Mouse (Mus musculus) urinary bladder, postnatal 36 days (tissue): Measurements from ENCODE around the gene Glul.
A peak's percentile ranks its signal among the peaks of the same experiment; 100 is the strongest.
"Not testable (repeated sequence)": the region's sequence is repeated elsewhere in the genome, so short reads cannot be mapped to it uniquely, and the experiment has no call there.

Source experiments
- DNase-seq, 2 experiments: peaks; one replicate each; pipeline ENCODE4 v3.0.0; 2022; ENCODE audit warnings: low spot score in 2 of 2, mixed read lengths in 1 of 2

Gene Glul

DNA sequence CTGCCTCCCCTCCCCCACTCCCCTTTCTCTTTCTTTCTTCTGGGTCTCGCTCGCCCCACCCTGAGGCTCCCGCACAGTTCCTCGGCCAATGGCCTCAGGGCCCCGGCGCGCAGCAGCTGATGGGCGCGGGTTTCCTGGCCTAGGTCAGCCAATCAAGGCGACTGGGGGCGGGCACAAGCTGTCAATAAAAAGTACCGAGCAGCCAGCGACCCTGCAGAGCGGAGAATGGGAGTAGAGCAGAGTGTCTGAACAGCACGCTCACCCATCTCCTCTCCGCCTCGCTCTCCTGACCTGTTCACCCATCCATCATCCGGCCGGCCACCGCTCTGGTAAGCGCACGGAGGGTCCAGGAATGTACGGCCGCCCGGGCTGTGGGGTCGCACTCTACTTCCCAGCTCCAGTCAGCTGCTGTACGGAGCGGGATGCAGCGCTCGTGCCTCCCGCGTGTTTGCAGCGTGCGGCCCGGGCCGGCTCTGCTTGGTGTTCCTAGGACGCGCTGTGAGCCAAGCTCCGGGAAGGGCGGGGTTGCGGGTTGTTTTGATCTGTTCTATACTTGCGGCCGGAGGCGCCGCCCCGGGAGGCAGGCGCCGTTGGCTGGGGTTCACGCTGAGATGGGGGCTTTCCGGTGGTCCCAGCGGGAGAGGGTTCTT is at the start of gene Glul, which contains the start of gene Teddm2:
Glul (plus strand) TSS at position 214 of the 650 bp plus-strand sequence.
Teddm2 (minus strand) TSS at position 498 of the 650 bp plus-strand sequence.
- peak; percentile 94 to 97 for DNase-seq

DNA sequence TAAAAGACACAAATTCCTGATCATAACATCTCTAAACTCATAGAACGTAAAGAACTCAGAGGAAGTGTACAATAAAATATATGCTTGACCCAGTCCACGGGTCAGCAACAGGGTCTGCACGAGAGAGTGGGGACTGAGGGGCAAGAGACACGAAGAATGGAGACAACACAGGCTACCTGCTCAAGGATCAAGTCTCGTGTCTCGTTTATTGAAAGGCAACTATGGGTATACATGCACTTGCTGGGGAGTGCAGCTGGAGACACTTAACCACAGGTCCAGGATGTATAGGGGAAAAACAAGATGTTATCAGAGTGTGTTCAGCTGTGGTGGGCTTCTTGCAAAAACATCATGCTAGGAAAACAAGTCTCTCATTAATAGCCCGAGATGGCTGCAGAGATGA is 47.0 kb upstream of the Glul start:
- not testable (repeated sequence) for DNase-seq

DNA sequence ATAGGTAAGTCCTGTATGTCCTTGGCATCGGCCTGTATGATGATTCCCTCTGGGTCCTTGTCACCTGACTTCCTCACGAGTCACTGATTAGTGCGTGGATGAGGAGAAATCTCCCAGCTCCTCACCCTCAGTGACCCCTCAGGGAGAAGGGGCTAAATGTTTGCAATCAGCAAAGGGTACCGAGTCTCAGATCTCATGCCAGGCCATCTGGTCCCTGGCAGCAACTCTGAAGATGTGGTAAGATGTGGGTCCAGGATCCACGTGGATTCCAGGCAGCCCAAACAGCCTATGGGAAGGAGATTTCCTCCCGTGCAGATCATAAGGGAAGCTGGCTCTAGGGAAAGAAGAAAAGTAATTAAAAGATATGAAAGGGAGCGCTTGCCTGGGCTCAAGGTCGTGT is 43.8 kb upstream of the Glul start:
- no peak for DNase-seq

DNA sequence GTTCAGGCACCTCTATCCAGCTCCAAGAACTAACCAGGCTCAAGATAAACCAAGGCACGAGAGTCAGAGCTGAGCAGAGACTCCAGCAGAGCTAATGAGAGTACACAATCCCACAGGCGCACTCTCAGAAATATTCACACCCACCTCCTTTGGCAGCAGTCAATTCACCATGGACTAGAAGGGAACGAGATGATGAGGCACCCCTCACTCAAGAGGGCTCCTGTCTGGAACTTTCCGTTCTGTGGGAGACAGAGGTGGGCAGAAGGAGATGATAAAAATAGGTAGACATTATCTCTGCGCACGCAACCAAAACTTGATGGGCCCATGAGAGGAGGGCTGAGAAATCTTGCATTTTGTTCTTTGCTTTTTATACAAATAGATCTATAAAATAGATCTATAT is 25.7 kb upstream of the Glul start, which contains the start of gene Teddm1b:
Teddm1b (plus strand) TSS at position 301 of the 400 bp plus-strand sequence.
- DNase-seq, result no peak

DNA sequence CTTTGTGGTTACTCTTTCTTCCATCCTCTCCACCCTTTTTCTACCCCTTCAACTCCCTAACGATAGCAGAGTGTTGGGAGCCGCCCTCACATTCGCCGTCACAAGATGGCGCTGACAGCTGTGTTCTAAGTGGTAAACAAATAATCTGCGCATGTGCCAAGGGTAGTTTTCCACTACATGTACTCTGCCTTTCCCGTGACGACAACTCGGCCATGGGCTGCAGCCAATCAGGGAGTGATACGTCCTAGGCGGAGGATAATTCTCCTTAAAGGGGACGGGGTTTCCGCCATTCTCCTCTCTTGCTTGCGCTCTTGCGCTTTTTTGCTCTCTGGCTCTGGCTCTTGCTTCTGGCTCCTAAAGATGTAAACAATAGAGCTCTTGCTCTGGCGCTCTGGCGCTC is 19.4 kb upstream of the Glul start:
- DNase-seq, result not testable (repeated sequence)

DNA sequence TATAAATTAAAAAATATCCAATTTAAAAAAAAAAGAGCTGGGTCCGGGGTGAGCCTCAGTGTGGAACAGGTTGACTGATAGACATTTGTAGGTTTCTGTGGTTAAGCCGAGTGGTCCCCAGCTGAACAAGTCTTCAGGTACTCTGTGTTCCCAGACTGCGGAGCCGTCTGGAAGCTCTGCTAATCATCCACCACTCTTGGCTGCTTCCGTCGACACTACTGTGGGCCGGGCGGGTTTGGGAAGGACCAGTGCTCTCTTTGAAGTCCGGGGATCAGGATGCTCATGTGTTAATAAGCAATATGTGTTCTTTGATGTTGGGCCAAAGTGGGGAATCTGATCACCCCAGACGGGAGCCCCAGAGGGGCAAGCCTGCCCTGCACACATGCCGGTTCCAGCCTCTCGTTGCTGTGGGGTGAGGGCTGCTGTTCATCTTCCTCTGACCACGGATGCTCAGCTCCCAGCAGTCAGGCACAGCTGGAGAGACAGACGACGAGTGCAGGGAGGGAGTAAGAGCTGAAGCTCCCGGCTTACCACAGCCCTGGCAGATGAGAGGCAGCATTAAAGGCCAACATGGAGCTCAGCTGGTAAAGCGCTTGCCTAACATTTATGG is 13.6 kb upstream of the Glul start:
- no peak for DNase-seq

DNA sequence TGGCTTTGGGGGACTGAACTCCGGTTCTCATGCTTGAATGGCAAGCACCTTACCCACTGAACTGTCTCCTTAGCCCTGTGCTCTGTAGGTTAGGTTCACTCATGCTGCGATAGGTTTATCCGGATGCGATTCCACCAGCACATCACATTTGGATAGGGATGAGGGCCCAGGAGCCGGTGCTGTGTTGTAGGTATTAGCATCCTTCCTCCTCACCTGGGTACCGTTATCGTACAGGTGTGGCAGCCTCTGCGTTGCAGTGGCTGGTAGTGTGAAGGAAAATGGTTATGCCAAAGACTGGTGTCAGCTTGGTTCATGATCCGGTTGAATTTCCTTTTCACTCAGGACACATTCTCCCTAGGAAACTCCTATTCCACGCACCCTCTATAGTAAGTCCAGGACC is 9.6 kb upstream of the Glul start:
- no peak for DNase-seq

DNA sequence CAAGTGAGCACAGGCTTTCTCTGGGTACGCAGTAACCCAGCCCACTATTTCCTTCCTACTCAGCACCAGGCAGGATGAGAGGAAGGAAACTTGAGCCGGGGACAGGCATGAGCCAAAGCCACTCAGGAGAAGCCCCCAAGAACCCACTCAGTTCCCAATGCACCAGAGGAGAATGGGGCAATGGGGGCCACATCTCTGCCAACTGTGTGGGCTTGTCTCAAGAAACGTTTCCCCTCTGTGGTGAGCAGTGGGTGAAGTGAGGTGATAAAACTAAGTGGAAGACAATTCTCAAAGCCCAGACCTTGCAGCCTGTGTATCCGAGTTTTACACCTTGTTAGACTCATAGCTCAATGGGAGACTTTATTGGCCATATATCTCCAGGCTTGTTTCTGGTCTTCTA is 8.3 kb upstream of the Glul start, which contains the start of gene Teddm1a:
Teddm1a (plus strand) TSS at position 301 of the 400 bp plus-strand sequence.
- DNase-seq, result no peak

DNA sequence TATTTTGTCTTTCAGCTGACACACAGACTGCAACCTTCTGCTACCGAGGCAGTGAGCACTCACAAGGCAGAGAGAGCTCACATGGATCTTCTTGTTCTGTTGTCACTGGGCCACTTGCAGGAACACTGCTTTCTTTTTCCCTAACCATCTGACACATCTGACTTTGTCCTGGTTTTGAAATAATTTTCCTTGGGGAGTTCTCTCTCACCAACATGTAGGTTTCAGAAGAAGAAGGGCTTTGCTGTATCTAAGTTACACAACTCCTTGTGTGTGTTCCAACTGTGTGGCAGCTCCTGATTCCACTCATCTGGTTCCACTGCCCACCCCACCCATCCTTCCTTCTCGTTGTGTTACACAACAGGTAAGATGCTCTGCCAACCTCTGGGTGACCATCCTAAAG is 6.0 kb upstream of the Glul start:
- DNase-seq, result no peak

DNA sequence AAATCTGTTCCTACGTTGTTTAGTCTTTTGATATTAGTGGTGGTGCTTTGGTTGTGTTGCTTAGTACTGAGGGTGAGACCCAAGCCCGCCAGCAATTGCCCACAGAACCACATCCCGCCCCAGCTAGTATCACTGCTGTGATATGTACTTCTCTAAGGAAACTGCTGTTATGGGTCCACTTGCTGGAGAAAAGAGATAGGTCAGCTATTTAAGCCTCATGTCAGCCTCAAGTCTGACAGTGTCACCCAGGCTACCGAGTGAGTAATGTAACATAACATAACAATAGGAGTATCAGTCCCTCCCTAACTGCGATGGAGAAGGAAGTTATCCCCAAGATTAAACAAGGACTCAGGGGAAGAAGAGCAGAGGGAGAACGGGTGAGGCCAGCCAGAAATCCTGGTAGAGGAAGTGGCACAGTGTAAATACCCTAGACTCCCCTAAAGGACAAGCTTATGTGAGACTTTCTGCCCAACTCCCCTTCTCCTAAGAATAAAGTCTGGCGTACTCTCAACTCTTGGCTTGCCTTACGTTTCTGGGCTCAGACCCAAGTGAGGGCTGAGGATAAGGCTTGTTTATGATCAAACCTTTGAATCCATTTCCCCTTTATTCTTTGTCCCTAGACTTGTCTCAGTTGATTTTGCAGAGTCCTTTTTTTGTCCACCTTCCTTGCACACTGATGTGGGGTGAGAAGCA is 5.4 kb upstream of the Glul start:
- DNase-seq, result no peak

DNA sequence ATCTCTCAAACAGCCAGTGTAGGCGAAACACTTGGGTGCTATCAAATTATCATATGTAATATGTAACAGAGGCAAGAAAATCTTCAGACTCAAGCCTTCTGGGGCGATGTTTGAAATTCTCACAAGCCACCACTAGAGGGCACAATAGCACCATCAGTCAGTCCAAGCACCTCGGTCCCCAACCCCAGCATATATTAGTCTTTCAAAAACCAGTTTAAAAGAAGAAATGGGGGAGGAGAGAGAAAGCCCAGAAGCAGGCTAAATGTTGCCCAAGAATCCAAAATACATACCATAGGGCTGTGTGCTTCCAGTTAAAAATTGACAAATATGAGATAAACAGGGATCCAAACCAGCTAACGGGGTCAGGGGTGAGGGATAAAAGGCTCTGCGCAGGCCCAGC is 4.8 kb upstream of the Glul start:
- peak; percentile 67 to 75 for DNase-seq

DNA sequence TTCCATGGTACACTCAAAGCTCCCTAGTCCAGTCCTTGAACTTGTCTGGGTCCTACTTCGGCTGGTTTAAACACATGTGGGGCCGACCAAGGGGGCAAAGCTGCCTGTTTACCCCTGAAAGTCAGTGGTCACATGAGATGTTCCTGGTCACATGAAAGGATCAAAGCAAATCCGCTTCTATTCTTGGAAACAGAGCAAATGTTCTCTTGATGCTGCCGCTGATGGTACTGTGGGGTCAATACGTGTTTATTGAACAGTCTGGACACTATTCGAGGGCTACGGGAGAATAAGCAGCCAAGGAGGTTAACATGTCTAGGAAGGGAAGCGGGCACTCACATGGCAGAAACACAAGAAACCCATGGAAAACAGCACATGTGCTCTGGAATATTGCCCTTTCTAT is 2.5 kb upstream of the Glul start:
- DNase-seq, result no peak

DNA sequence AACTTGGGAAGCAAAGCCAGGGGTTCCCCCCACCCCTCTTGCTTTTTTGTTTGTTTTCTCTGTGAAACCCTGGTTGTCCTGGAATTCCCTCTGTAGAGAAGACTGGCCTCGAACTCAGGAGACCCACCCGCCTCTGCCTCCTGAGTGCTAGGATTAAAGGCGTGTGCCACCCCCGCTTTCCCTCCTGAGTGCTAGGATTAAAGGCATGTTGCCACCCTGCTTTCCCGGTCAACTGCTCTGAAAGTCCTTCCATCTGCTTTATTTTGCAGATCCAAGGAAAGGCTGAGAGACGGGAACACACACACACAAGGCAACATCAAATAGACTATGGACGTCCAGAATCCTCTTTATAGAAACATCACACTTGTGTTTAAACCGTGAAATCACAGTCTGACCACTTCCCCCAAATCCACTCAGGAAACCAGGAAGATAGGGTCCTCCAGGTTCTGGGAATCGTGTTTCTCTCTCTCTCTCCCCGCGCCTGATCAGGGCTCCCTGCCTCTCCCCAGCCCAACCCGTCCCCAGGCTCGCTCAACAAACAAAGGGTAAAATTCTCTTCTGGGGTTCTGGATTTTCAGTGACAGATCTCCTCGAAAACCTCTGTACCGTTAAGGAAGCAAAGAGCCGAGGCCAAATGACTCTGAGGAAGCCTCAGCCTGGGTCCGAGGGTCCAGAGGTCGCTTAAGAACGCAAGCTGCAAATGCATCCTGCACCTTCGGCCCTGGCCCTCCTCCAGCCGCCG is 584 bp upstream of the Glul start:
- DNase-seq, result no peak

DNA sequence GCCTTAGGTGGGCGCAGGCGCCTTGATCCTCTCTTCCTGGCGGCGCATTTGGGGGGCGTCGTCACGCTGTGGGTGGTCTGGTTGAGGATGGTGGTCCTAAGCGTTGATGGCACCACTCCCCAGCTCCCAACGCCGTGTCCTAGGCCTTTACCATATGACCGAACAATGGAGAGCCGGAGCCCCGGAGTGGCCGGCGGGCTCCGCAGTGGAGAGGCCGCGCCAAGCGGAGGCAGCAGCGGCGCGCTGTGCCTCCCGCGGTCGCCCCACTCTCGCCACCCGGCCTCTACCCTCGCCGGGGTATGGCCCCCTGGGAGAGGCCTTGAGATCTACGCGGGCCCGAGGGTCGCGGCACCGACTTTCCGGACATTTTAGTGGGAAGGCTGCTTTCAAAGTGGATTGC is 637 bp downstream of the Glul start:
- no peak for DNase-seq

DNA sequence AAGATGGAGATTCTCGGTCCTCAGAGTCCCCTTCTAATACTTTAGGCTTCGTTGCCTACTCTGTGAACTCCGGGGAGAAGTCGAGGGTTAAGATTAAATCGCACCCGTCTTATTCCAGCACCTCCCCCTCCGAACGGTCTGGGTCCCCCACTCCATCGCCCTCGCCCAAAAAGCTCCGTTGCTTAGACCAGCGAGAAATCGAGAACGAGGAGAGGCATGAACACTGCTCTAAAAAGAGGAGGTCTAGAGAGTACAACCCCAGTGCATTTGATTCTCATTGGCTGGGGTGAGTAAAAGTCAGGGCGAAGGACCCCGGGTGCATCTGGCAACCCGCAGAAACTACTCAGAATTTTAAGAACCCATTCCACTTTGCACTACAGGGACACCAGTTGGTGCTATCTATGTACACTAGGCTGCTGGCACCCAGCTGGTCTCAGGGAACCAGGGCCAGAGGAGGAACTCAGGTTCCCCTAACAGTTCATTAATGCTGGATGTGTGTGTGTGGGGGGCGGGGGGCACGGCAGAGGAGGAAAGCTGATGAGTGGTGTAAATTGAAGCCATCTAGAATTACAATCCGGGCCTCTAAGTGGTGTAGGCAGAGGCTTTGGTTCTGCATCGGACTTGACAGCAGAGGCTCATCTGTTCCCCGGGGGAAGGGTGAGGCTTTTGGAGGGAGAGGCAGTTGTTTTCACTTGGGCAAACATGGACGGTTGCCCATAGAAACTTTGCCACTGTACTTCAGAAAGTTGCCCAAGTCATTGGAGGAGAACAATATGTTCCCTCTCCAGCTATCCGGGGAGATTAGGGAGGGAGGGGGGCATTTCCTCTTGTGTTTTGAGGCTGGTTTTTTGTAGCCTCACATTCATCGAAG is 1.4 kb downstream of the Glul start:
- peak; percentile 40 to 64 for DNase-seq

DNA sequence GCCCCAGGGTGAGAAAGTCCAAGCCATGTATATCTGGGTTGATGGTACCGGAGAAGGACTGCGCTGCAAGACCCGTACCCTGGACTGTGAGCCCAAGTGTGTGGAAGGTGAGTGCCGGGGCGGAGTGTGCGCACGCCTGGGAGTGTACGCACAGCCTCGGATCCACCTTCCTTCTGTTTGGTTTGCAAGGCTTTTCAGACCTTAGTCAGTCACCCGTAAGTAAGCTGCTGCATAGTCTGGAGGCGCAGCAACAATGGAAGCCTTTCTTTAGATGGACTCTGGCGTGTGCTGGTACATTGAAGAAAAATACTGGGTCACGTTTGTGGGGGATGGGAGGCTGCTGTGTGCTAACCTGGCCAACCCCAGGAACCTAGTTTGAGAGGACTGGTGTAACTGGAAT is 3.3 kb downstream of the Glul start:
- DNase-seq, result no peak

DNA sequence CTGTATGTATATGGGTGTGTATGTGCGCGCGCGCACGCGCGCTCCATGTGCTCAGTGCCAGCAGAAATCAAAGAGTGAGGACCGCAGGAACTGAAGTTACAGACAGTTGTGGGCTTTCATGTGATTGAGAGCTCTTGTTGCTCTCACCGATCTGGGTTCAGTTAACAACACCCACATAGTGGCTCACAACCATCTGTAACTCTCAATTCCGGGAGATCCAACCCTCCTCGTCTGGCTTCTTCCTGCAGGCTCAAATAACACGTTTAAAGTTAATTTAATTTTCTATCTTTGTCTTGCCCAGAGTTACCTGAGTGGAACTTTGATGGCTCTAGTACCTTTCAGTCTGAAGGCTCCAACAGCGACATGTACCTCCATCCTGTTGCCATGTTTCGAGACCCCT is 4.5 kb downstream of the Glul start:
- no peak for DNase-seq

DNA sequence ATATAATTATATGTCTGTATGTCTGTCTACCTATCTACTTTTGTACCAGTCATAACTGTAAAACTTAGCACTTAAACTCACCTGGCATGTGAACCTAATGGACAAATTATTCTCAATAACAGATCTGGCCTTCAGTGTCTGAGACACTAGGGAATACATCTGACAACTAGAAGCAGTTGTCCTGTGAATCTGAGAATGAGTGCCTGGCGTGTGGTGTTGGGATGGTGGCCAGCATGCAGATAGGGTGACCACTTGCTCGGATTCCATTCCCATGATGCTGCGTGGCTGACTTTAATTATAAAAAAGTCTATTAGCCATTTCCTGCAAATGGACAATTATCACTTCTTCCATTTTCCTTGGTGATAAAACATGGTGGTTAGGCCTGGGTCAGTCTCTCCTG is 6.1 kb downstream of the Glul start:
- no peak for DNase-seq

DNA sequence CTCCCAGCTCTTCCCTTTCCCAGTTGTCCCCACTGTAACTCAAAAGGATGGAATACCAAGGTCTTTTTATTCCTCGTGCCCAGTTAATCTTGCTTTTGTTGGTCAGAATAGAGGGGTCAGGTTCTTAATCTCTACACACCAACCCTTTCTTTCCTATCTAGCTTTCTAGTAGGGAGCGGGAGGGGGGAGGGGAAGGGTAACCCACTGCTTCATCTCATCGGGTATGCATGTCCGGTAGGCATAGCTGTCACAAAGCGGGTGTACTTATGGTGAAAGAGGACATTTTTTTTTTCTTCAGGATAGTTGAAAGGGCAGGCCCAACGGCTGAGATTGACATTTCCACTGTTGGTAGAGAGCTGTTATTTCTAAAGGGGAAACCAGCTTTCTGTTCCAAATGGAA is 8.5 kb downstream of the Glul start:
- no peak for DNase-seq

DNA sequence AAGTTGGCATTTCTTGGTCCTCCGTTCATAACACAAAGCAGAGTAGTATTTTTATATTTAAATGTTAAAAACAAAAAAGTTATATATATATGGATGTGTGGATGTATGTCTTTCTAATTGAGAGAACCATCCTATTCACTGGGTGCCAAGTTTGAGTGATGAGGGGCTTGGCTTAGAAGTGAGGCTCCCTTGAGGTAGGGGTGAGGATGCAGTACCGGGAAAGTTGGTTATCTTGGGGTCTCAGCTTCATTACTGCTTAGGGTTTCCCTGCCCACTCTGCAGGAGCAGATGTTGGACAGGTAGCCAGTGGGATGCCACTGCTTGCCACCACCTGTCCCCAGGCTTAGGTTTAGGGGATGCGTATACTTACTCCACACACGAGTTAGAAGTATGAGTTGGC is 9.0 kb downstream of the Glul start:
- no peak for DNase-seq
